Mouse (Mus musculus) brain, embryonic 18.5 days (tissue): ENCODE data around the gene Dnm3.
"Not testable (repeated sequence)": the region's sequence is repeated elsewhere in the genome, so short reads cannot be mapped to it uniquely, and the experiment has no call there.

Experiments used
- DNase-seq: peaks from one replicate; pipeline ENCODE4 v3.0.0-alpha.2; 2012; ENCODE audit warnings: low read depth, low spot score

Gene Dnm3

GRCm38 (mm10) chr1:162428904-162429303 lies 48.9 kb downstream of the Dnm3 start:
- no peak for DNase-seq

- DNase-seq = no peak
Measured at GRCm38 (mm10) chr1:162425930-162426478, 51.8 kb downstream of the Dnm3 start.

GRCm38 (mm10) chr1:162422826-162423225 lies 55.0 kb downstream of the Dnm3 start:
- no peak for DNase-seq

GRCm38 (mm10) chr1:162413791-162414190 lies 64.0 kb downstream of the Dnm3 start:
- no peak for DNase-seq

GRCm38 (mm10) chr1:162412787-162413429 lies 64.9 kb downstream of the Dnm3 start:
- no peak for DNase-seq

- DNase-seq = no peak
Measured at GRCm38 (mm10) chr1:162410207-162410965, 67.4 kb downstream of the Dnm3 start.

GRCm38 (mm10) chr1:162394549-162394948 lies 83.3 kb downstream of the Dnm3 start:
- DNase-seq = no peak

- no peak for DNase-seq
Measured at GRCm38 (mm10) chr1:162388442-162389165, 89.2 kb downstream of the Dnm3 start.

GRCm38 (mm10) chr1:162373068-162373467 lies 104.8 kb downstream of the Dnm3 start:
- DNase-seq = not testable (repeated sequence)

GRCm38 (mm10) chr1:162369726-162370125 lies 108.1 kb downstream of the Dnm3 start:
- no peak for DNase-seq

- no peak for DNase-seq
Measured at GRCm38 (mm10) chr1:162361978-162362377, 115.9 kb downstream of the Dnm3 start.

- no peak for DNase-seq
Measured at GRCm38 (mm10) chr1:162359270-162359669, 118.6 kb downstream of the Dnm3 start.

GRCm38 (mm10) chr1:162358036-162358435 lies 119.8 kb downstream of the Dnm3 start:
- DNase-seq = no peak

- DNase-seq = no peak
Measured at GRCm38 (mm10) chr1:162356481-162356880, 121.4 kb downstream of the Dnm3 start.

- DNase-seq = no peak
Measured at GRCm38 (mm10) chr1:162354780-162355179, 123.1 kb downstream of the Dnm3 start.

- DNase-seq = no peak
Measured at GRCm38 (mm10) chr1:162353831-162354230, 124.0 kb downstream of the Dnm3 start.

GRCm38 (mm10) chr1:162349306-162349705 lies 128.5 kb downstream of the Dnm3 start:
- no peak for DNase-seq

- no peak for DNase-seq
Measured at GRCm38 (mm10) chr1:162346456-162347011, 131.3 kb downstream of the Dnm3 start.

GRCm38 (mm10) chr1:162337170-162337569 lies 140.7 kb downstream of the Dnm3 start:
- DNase-seq = no peak

GRCm38 (mm10) chr1:162336640-162337039 lies 141.2 kb downstream of the Dnm3 start:
- DNase-seq = no peak

GRCm38 (mm10) chr1:162336224-162336623 lies 141.6 kb downstream of the Dnm3 start:
- no peak for DNase-seq

- DNase-seq = no peak
Measured at GRCm38 (mm10) chr1:162328673-162329072, 149.2 kb downstream of the Dnm3 start.
